Mouse (Mus musculus) myocyte (in vitro differentiated cells): ENCODE measurements around the gene Dgat2.

Experiments
- E2F4 ChIP-seq: IDR thresholded peaks from one replicate; pipeline ENCODE4 v1.6.1; 2011; ENCODE audit warnings: mild to moderate bottlenecking, control low read depth, moderate library complexity; ENCODE audit not compliant: insufficient read depth
- MAX ChIP-seq: IDR thresholded peaks from one replicate; pipeline ENCODE4 v1.6.1; 2011; ENCODE audit warnings: low read depth, mild to moderate bottlenecking, control low read depth
- MYOD1 ChIP-seq, 3 experiments: IDR thresholded peaks; one replicate each; pipeline ENCODE4 v1.6.1; 2011; ENCODE audit warnings: control low read depth in 2 of 3, low read depth in 2 of 3, mild to moderate bottlenecking in 2 of 3, moderate library complexity in 1 of 3; ENCODE audit not compliant: insufficient read length in 2 of 3, control insufficient read depth in 1 of 3
- MYOG ChIP-seq, 3 experiments: IDR thresholded peaks; one replicate each; pipeline ENCODE4 v1.6.1; 2011; ENCODE audit warnings: control low read depth in 2 of 3, low read depth in 2 of 3, mild to moderate bottlenecking in 2 of 3; ENCODE audit not compliant: insufficient read length in 2 of 3, control insufficient read depth in 1 of 3, insufficient read depth in 1 of 3
- POLR2A ChIP-seq: IDR thresholded peaks from one replicate; pipeline ENCODE4 v1.6.1; 2011; ENCODE audit warnings: low read depth, mild to moderate bottlenecking, control low read depth, moderate library complexity; ENCODE audit not compliant: insufficient read length
- POLR2AphosphoS2 ChIP-seq: IDR thresholded peaks from one replicate; pipeline ENCODE4 v1.6.1; 2011; ENCODE audit warnings: low read depth, control low read depth; ENCODE audit not compliant: insufficient read length
- REST ChIP-seq: IDR thresholded peaks from one replicate; pipeline ENCODE4 v1.6.1; 2011; ENCODE audit warnings: mild to moderate bottlenecking, control low read depth, moderate library complexity; ENCODE audit not compliant: insufficient read depth, insufficient read length
- TCF12 ChIP-seq: IDR thresholded peaks from one replicate; pipeline ENCODE4 v1.6.1; 2011; ENCODE audit warnings: mild to moderate bottlenecking, control low read depth; ENCODE audit not compliant: poor library complexity, insufficient read depth, severe bottlenecking
- TCF3 ChIP-seq: IDR thresholded peaks from one replicate; pipeline ENCODE4 v1.6.1; 2011; ENCODE audit warnings: low read depth, control low read depth; ENCODE audit not compliant: insufficient read length
- USF1 ChIP-seq: IDR thresholded peaks from one replicate; pipeline ENCODE4 v1.6.1; 2011; ENCODE audit warnings: low read depth, mild to moderate bottlenecking, control low read depth, moderate library complexity

- TF ChIP-seq POLR2A (no peak), E2F4 (no peak), USF1 (no peak), MYOG (IDR thresholded peaks at IDR 0.05; ENCODE audit: control insufficient read depth in 1 of 3, insufficient read depth in 1 of 3, insufficient read length in 2 of 3, low read depth in 2 of 3) (no peak), POLR2AphosphoS2 (no peak), MAX (no peak), MYOD1 (IDR thresholded peaks at IDR 0.05; ENCODE audit: control insufficient read depth in 1 of 3, insufficient read length in 2 of 3, low read depth in 2 of 3) (no peak), REST (no peak), TCF3 (no peak), TCF12 (no peak)
Measured at GRCm38 (mm10) chr7:99131819-99132353, 50.6 kb downstream of the Dgat2 start.
